Mouse (Mus musculus) hindbrain, embryonic 11.5 days (tissue): ENCODE results near the gene Strip1. TPM values are rescaled to one million over a fixed set of nuclear protein-coding genes. Genes with fewer than 3 reads are reported as not detected.

Experiments used
- ATAC-seq: fragments of 200-750 bp; cut with Nextera tagmentation; 2 replicates; pipeline ENCODE4 v1.8.0; 2017; ENCODE audit warnings: mild to moderate bottlenecking, moderate TSS enrichment, moderate library complexity; ENCODE audit not compliant: low FRiP score
- DNase-seq: peaks from one replicate; pipeline ENCODE4 v3.0.0-alpha.2; 2015; ENCODE audit warnings: low spot score
- H3K27ac ChIP-seq: fragments of 300-500 bp; sonication (generic); 2 replicates; pipeline ENCODE4 v1.5.1; 2014; ENCODE audit warnings: mild to moderate bottlenecking, low read depth, low read length
- H3K27me3 ChIP-seq: fragments of 300-500 bp; sonication (generic); 2 replicates; pipeline ENCODE4 v1.6.1; 2014; ENCODE audit warnings: mild to moderate bottlenecking, low read length, moderate library complexity, mixed read lengths; ENCODE audit not compliant: control insufficient read depth, insufficient read depth
- H3K36me3 ChIP-seq: fragments of 300-500 bp; sonication (generic); 2 replicates; pipeline ENCODE4 v1.6.1; 2014; ENCODE audit warnings: mild to moderate bottlenecking, low read length, moderate library complexity, mixed read lengths; ENCODE audit not compliant: control insufficient read depth, insufficient read depth
- H3K4me1 ChIP-seq: fragments of 300-500 bp; sonication (generic); replicated peaks from 2 replicates; pipeline ENCODE4 v1.6.1; 2014; ENCODE audit warnings: low read length, mixed read lengths; ENCODE audit not compliant: control insufficient read depth, insufficient read depth
- H3K4me2 ChIP-seq: fragments of 300-500 bp; sonication (generic); replicated peaks from 2 replicates; pipeline ENCODE4 v1.6.1; 2014; ENCODE audit warnings: mild to moderate bottlenecking, low read depth, low read length
- H3K4me3 ChIP-seq: fragments of 300-500 bp; sonication (generic); 2 replicates; pipeline ENCODE4 v1.5.1; 2014; ENCODE audit warnings: low read depth, low read length
- H3K9ac ChIP-seq: fragments of 300-500 bp; sonication (generic); 2 replicates; pipeline ENCODE4 v1.6.1; 2014; ENCODE audit warnings: low read depth, low read length
- H3K9me3 ChIP-seq: fragments of 300-500 bp; sonication (generic); 2 replicates; pipeline ENCODE4 v1.6.1; 2016; ENCODE audit warnings: low read length; ENCODE audit not compliant: control insufficient read depth
- WGBS: fragments of 180-500 bp; shearing (Covaris S2); extraction: QIAGEN DNeasy Blood & Tissue Kit; methylation state at CpG from one replicate; pipeline ENCODE4 v1.1.7; 2014; 5-methylcytosine and 5-hydroxymethylcytosine counted together
- polyA plus RNA-seq: library from polyadenylated mRNA; unstranded; fragments of >200 nt; fragmentation: Nextera tagmentation; extraction: Ambion mirVana; gene quantifications from 2 replicates; pipeline ENCODE4 v1.2.1, GENCODE M21; 2014

Gene Strip1
- polyA plus RNA-seq, 1 experiment from 2014 or later, result 85.1 TPM

- H3K9me3 ChIP-seq, result no peaks in the 10 kb centered on the region
- no peak overlapping the region for H3K9ac ChIP-seq
- no peak overlapping the region for H3K4me2 ChIP-seq
- no peak overlapping the region for H3K27ac ChIP-seq
- H3K36me3 ChIP-seq, result no peaks in the 10 kb centered on the region
- ATAC-seq (no peak), DNase-seq (no peak)
- H3K4me1 ChIP-seq, result peaks cover 2% of the 10 kb centered on the region
- H3K4me3 ChIP-seq, result no peak overlapping the region
- peaks cover 32% of the 10 kb centered on the region for H3K27me3 ChIP-seq
- WGBS, result 34% methylated on average over 3 of the region's 3 CpGs
Measured at GRCm38 (mm10) chr3:107577810-107578390, 53.6 kb downstream of the Strip1 start.

GRCm38 (mm10) chr3:107576807-107577206 lies 54.7 kb downstream of the Strip1 start:
- no peaks in the 10 kb centered on the region for H3K4me1 ChIP-seq
- H3K9ac ChIP-seq, result no peak overlapping the region
- no peak overlapping the region for H3K4me2 ChIP-seq
- 81% methylated on average over 3 of the region's 3 CpGs for WGBS
- ATAC-seq (no peak), DNase-seq (no peak)
- no peak overlapping the region for H3K4me3 ChIP-seq
- H3K9me3 ChIP-seq, result no peaks in the 10 kb centered on the region
- H3K27ac ChIP-seq, result no peak overlapping the region
- no peaks in the 10 kb centered on the region for H3K36me3 ChIP-seq
- H3K27me3 ChIP-seq, result peaks cover 24% of the 10 kb centered on the region

DNA sequence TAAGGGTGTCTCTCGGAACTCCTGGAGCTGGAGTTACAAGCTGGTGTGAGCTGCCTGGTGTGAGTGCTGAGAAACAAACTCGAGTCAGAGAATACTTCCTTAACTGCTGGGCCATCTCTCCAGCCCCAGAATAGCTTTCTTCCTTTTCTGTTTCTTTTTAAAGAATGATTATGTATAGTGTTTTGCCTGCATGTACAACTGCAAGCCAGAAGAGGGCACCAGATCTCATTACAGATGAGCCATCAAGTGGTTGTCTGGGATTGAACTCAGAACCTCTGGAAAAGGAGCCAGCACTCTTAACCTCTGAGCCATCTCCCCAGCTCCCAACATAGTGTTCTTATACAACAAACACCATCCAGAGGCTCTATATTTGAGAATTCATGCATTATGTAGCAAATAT lies 60.3 kb downstream of the Strip1 start:
- Histone ChIP-seq H3K9me3 (no peaks in the 10 kb centered on the region), H3K27ac (no peak overlapping the region), H3K36me3 (no peaks in the 10 kb centered on the region), H3K4me1 (no peaks in the 10 kb centered on the region), H3K9ac (no peak overlapping the region), H3K4me2 (no peak overlapping the region), H3K27me3 (no peaks in the 10 kb centered on the region), H3K4me3 (no peak overlapping the region)
- WGBS, result 54% methylated on average over 2 of the region's 2 CpGs
- no peak for DNase-seq
- no peak for ATAC-seq

DNA sequence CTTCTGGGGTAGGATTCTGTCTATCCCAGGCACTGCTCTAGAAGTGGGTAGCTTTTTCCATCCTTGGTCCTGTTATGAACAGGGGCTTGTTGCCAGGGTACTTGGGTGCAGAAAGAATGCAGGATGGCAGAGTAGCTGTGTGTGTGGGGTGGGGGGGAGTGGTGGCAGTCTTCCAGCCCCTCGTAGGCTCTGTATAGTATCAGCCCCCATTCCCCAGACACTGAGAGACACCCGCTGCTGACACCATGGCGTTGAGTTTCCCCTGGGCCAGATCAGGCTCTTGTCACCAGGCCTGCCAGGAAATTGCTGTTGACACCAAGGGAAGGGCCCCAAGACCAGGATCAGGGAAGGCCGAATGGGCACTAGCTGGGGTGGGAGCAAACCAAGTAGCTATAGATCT lies 62.8 kb downstream of the Strip1 start:
- ATAC-seq (no peak), DNase-seq (no peak)
- Histone ChIP-seq H3K4me3 (no peak overlapping the region), H3K27me3 (no peaks in the 10 kb centered on the region), H3K4me2 (no peak overlapping the region), H3K9ac (no peak overlapping the region), H3K4me1 (0 out of 2 replicates have a peak, but pooled peaks cover 2% of the 10 kb centered on the region), H3K36me3 (no peaks in the 10 kb centered on the region), H3K27ac (no peak overlapping the region), H3K9me3 (no peaks in the 10 kb centered on the region)
- WGBS, result 65% methylated on average over 4 of the region's 4 CpGs

GRCm38 (mm10) chr3:107567766-107568165 lies 63.7 kb downstream of the Strip1 start:
- H3K36me3 ChIP-seq, result no peaks in the 10 kb centered on the region
- DNase-seq (no peak), ATAC-seq (no peak)
- no peak overlapping the region for H3K4me2 ChIP-seq
- 0 out of 2 replicates have a peak, but pooled peaks cover 2% of the 10 kb centered on the region for H3K4me1 ChIP-seq
- no peak overlapping the region for H3K4me3 ChIP-seq
- H3K9me3 ChIP-seq, result no peaks in the 10 kb centered on the region
- no peak overlapping the region for H3K27ac ChIP-seq
- WGBS, result 82% methylated on average over 7 of the region's 7 CpGs
- H3K9ac ChIP-seq, result no peak overlapping the region
- no peaks in the 10 kb centered on the region for H3K27me3 ChIP-seq

DNA sequence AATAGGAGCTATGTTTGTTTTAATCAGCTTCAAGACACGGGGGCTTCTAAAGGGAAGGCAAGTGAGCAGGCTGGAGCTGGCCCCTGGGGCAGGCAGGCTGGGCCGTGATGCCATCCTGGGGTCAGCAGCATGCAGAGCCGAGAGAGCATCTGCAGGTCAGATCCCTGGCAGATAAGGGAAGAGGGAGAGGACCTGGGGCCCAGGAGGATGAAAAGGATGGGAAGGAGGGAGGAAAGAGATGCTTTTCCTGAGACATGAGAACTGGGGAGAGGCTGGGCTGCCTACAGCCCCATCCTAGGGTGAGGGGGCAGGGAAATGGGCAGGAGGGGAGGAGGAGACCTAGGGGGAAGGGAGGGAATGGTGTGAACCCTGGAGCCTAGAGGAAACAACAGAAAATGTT lies 66.2 kb downstream of the Strip1 start:
- H3K9ac ChIP-seq, result no peak overlapping the region
- H3K4me1 ChIP-seq, result 0 out of 2 replicates have a peak, but pooled peaks cover 2% of the 10 kb centered on the region
- H3K9me3 ChIP-seq, result no peaks in the 10 kb centered on the region
- no peaks in the 10 kb centered on the region for H3K27me3 ChIP-seq
- H3K36me3 ChIP-seq, result no peaks in the 10 kb centered on the region
- 42% methylated on average over 3 of the region's 3 CpGs for WGBS
- DNase-seq (no peak), ATAC-seq (no peak)
- H3K4me2 ChIP-seq, result no peak overlapping the region
- no peak overlapping the region for H3K27ac ChIP-seq
- H3K4me3 ChIP-seq, result no peak overlapping the region

DNA sequence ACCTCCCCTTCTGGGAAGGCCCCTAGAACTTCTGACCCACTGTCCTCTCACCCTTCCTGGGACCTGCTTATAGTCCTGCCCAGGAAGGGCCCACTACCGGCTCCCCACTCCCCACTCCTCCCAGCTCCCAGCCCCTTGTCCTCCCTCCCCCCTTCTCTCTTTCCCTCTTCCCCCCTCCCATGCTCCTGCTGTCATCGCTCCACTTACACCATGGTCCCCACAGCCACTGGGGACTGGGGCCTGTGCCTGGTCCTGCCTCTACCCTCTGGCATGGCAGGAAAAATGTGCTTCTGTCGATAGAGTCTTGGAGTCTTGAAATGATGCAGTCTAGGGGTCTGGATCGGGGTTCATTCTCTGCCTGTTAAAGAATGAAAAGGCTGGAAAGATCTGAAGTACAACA lies 67.6 kb downstream of the Strip1 start:
- Histone ChIP-seq H3K9me3 (no peaks in the 10 kb centered on the region), H3K27me3 (no peaks in the 10 kb centered on the region), H3K36me3 (no peaks in the 10 kb centered on the region), H3K9ac (no peak overlapping the region), H3K4me3 (no peak overlapping the region), H3K4me2 (no peak overlapping the region), H3K27ac (no peak overlapping the region), H3K4me1 (0 out of 2 replicates have a peak, but pooled peaks cover 2% of the 10 kb centered on the region)
- ATAC-seq, result no peak
- WGBS, result 31% methylated on average over 4 of the region's 4 CpGs
- DNase-seq, result no peak

- H3K4me1 ChIP-seq, result 0 out of 2 replicates have a peak, but pooled peaks cover 2% of the 10 kb centered on the region
- DNase-seq (no peak), ATAC-seq (no peak)
- H3K36me3 ChIP-seq, result no peaks in the 10 kb centered on the region
- no peaks in the 10 kb centered on the region for H3K27me3 ChIP-seq
- H3K9ac ChIP-seq, result no peak overlapping the region
- 87% methylated on average over 4 of the region's 4 CpGs for WGBS
- H3K4me3 ChIP-seq, result no peak overlapping the region
- no peaks in the 10 kb centered on the region for H3K9me3 ChIP-seq
- H3K4me2 ChIP-seq, result no peak overlapping the region
- H3K27ac ChIP-seq, result no peak overlapping the region
Measured at GRCm38 (mm10) chr3:107562591-107562990, 68.9 kb downstream of the Strip1 start.
